Mouse (Mus musculus) liver, embryonic 11.5 days (tissue): ENCODE data around the gene Gtf2e1. TPM values are rescaled to one million over a fixed set of nuclear protein-coding genes. Genes with fewer than 3 reads are reported as not detected.
A peak's percentile ranks its signal among the peaks of the same experiment; 100 is the strongest.

Experiments used
- ATAC-seq: fragments of 200-750 bp; cut with Nextera tagmentation; replicated peaks from 2 replicates; pipeline ENCODE4 v1.8.0; 2017; ENCODE audit warnings: moderate number of reproducible peaks, mild to moderate bottlenecking, moderate TSS enrichment, moderate library complexity; ENCODE audit not compliant: low FRiP score
- DNase-seq: peaks from one replicate; pipeline ENCODE4 v3.0.0-alpha.2; 2017; ENCODE audit warnings: low spot score
- H3K27ac ChIP-seq: fragments of 300-500 bp; sonication (generic); 2 replicates; pipeline ENCODE4 v1.5.1; 2014; ENCODE audit warnings: mild to moderate bottlenecking, low read depth, low read length, control low read depth
- H3K27me3 ChIP-seq: fragments of 300-500 bp; sonication (generic); replicated peaks from 2 replicates; pipeline ENCODE4 v1.6.1; 2014; ENCODE audit warnings: low read length, mixed read lengths; ENCODE audit not compliant: control insufficient read depth, insufficient read depth
- H3K36me3 ChIP-seq: fragments of 300-500 bp; sonication (generic); 2 replicates; pipeline ENCODE4 v1.6.1; 2014; ENCODE audit warnings: mild to moderate bottlenecking, low read length, moderate library complexity, mixed read lengths; ENCODE audit not compliant: control insufficient read depth, insufficient read depth
- H3K4me1 ChIP-seq: fragments of 300-500 bp; sonication (generic); replicated peaks from 2 replicates; pipeline ENCODE4 v1.6.1; 2014; ENCODE audit warnings: low read length, mixed read lengths; ENCODE audit not compliant: control insufficient read depth, insufficient read depth
- H3K4me2 ChIP-seq: fragments of 300-500 bp; sonication (generic); 2 replicates; pipeline ENCODE4 v1.6.1; 2014; ENCODE audit warnings: mild to moderate bottlenecking, control low read depth, moderate library complexity
- H3K4me3 ChIP-seq: fragments of 300-500 bp; sonication (generic); 2 replicates; pipeline ENCODE4 v1.5.1; 2014; ENCODE audit warnings: low read depth, low read length, control low read depth
- H3K9ac ChIP-seq: fragments of 300-500 bp; sonication (generic); 2 replicates; pipeline ENCODE4 v1.6.1; 2014; ENCODE audit warnings: low read depth, low read length, control low read depth
- H3K9me3 ChIP-seq: fragments of 300-500 bp; sonication (generic); 2 replicates; pipeline ENCODE4 v1.6.1; 2016; ENCODE audit warnings: low read length, inconsistent platforms, mixed read lengths; ENCODE audit not compliant: control insufficient read depth
- whole genome bisulfite sequencing: fragments of 180-500 bp; shearing (Covaris S2); extraction: QIAGEN DNeasy Blood & Tissue Kit; methylation state at CpG from one replicate; pipeline ENCODE4 v1.1.7; 2014; 5-methylcytosine and 5-hydroxymethylcytosine counted together
- polyA plus RNA-seq: library from polyadenylated mRNA; unstranded; fragments of >200 nt; fragmentation: Nextera tagmentation; extraction: Ambion mirVana; gene quantifications from 2 replicates; pipeline ENCODE4 v1.2.1, GENCODE M21; 2014

Gtf2e1 gene
- polyA plus RNA-seq, 1 experiment from 2014 or later: 29.2 TPM

GRCm38 (mm10) chr16:37562961-37563360 lies 23.4 kb upstream of the Gtf2e1 start:
- DNase-seq (no peak), ATAC-seq (no peak)
- H3K4me1 ChIP-seq: 0 out of 2 replicates have a peak, but pooled peaks cover 3% of the 10 kb centered on the region
- no peak overlapping the region for H3K4me3 ChIP-seq
- no peak overlapping the region for H3K4me2 ChIP-seq
- H3K9me3 ChIP-seq: no peaks in the 10 kb centered on the region
- H3K36me3 ChIP-seq: peaks cover 7% of the 10 kb centered on the region; the same call in 1 of the 2 replicates
- 96% methylated on average over 5 of the region's 5 CpGs for WGBS
- no peaks in the 10 kb centered on the region for H3K27me3 ChIP-seq
- H3K27ac ChIP-seq: no peak overlapping the region
- no peak overlapping the region for H3K9ac ChIP-seq

- WGBS: 86% methylated on average over 6 of the region's 6 CpGs
- H3K9me3 ChIP-seq: no peaks in the 10 kb centered on the region
- no peak overlapping the region for H3K4me3 ChIP-seq
- no peaks in the 10 kb centered on the region for H3K27me3 ChIP-seq
- no peak overlapping the region for H3K9ac ChIP-seq
- no peak overlapping the region for H3K4me2 ChIP-seq
- H3K36me3 ChIP-seq: peaks cover 7% of the 10 kb centered on the region; the same call in 1 of the 2 replicates
- ATAC-seq (no peak), DNase-seq (no peak)
- H3K4me1 ChIP-seq: 0 out of 2 replicates have a peak, but pooled peaks cover 3% of the 10 kb centered on the region
- H3K27ac ChIP-seq: no peak overlapping the region
Observed at GRCm38 (mm10) chr16:37562414-37562813, 22.8 kb upstream of the Gtf2e1 start.

GRCm38 (mm10) chr16:37552824-37553223 lies 13.2 kb upstream of the Gtf2e1 start:
- Histone ChIP-seq H3K4me3 (no peak overlapping the region), H3K4me2 (no peak overlapping the region), H3K36me3 (0 out of 2 replicates have a peak, but pooled peaks cover 3% of the 10 kb centered on the region), H3K27ac (no peak overlapping the region), H3K4me1 (no peaks in the 10 kb centered on the region), H3K27me3 (no peaks in the 10 kb centered on the region), H3K9ac (no peak overlapping the region), H3K9me3 (no peaks in the 10 kb centered on the region)
- 72% methylated on average over 3 of the region's 3 CpGs for WGBS
- ATAC-seq (no peak), DNase-seq (no peak)

GRCm38 (mm10) chr16:37550981-37551380 lies 11.4 kb upstream of the Gtf2e1 start:
- Histone ChIP-seq H3K36me3 (no peaks in the 10 kb centered on the region), H3K27ac (no peak overlapping the region), H3K9ac (no peak overlapping the region), H3K27me3 (no peaks in the 10 kb centered on the region), H3K9me3 (no peaks in the 10 kb centered on the region), H3K4me3 (no peak overlapping the region), H3K4me2 (no peak overlapping the region), H3K4me1 (no peaks in the 10 kb centered on the region)
- ATAC-seq (no peak), DNase-seq (no peak)
- 84% methylated on average over 2 of the region's 2 CpGs for WGBS

GRCm38 (mm10) chr16:37550266-37550665 lies 10.7 kb upstream of the Gtf2e1 start:
- Histone ChIP-seq H3K4me1 (no peaks in the 10 kb centered on the region), H3K9ac (no peak overlapping the region), H3K27me3 (no peaks in the 10 kb centered on the region), H3K4me2 (no peak overlapping the region), H3K27ac (no peak overlapping the region), H3K4me3 (no peak overlapping the region), H3K36me3 (no peaks in the 10 kb centered on the region), H3K9me3 (no peaks in the 10 kb centered on the region)
- DNase-seq (no peak), ATAC-seq (no peak)
- WGBS: 87% methylated on average over 3 of the region's 3 CpGs

GRCm38 (mm10) chr16:37546312-37546711 lies 6.7 kb upstream of the Gtf2e1 start:
- H3K4me3 ChIP-seq: no peak overlapping the region
- H3K27me3 ChIP-seq: no peaks in the 10 kb centered on the region
- no peak overlapping the region for H3K9ac ChIP-seq
- 81% methylated on average over 5 of the region's 5 CpGs for WGBS
- H3K9me3 ChIP-seq: no peaks in the 10 kb centered on the region
- no peak for ATAC-seq
- H3K4me1 ChIP-seq: no peaks in the 10 kb centered on the region
- no peak for DNase-seq
- peaks cover 6% of the 10 kb centered on the region; the same call in 1 of the 2 replicates for H3K36me3 ChIP-seq
- H3K4me2 ChIP-seq: no peak overlapping the region
- no peak overlapping the region for H3K27ac ChIP-seq

GRCm38 (mm10) chr16:37540776-37541175 lies 1.2 kb upstream of the Gtf2e1 start:
- H3K9ac ChIP-seq: peak overlapping the region; percentile 92; the same call in 1 of the 2 replicates
- H3K27ac ChIP-seq: no peak overlapping the region

GRCm38 (mm10) chr16:37539240-37539610 lies 364 bp downstream of the Gtf2e1 start:
- under 1% methylated on average over 22 of the region's 22 CpGs for WGBS

More at GRCm38 (mm10) chr16:37540776-37541175, 1.2 kb upstream of the Gtf2e1 start:
- Histone ChIP-seq H3K4me3 (peak overlapping the region; percentile 87), H3K36me3 (peaks cover 8% of the 10 kb centered on the region; the same call in 1 of the 2 replicates), H3K4me2 (peak overlapping the region; percentile 81), H3K9me3 (no peaks in the 10 kb centered on the region), H3K27me3 (no peaks in the 10 kb centered on the region), H3K4me1 (peaks cover 7% of the 10 kb centered on the region)
- ATAC-seq (no peak), DNase-seq (no peak)
- 86% methylated on average over 6 of the region's 6 CpGs for WGBS

GRCm38 (mm10) chr16:37533369-37534068 lies 6.1 kb downstream of the Gtf2e1 start:
- Histone ChIP-seq H3K9me3 (no peaks in the 10 kb centered on the region), H3K27ac (no peak overlapping the region), H3K4me2 (no peak overlapping the region), H3K27me3 (no peaks in the 10 kb centered on the region), H3K4me3 (no peak overlapping the region), H3K4me1 (peaks cover 3% of the 10 kb centered on the region; the same call in 1 of the 2 replicates), H3K36me3 (peaks cover 15% of the 10 kb centered on the region; the same call in 1 of the 2 replicates), H3K9ac (no peak overlapping the region)
- ATAC-seq: no peak; the same call in 1 of the 2 replicates
- no peak for DNase-seq
- whole genome bisulfite sequencing: 71% methylated on average over 8 of the region's 8 CpGs

More at GRCm38 (mm10) chr16:37539240-37539610, 364 bp downstream of the Gtf2e1 start:
- Histone ChIP-seq H3K9me3 (no peaks in the 10 kb centered on the region), H3K4me1 (peaks cover 7% of the 10 kb centered on the region), H3K27me3 (no peaks in the 10 kb centered on the region), H3K4me2 (peak overlapping the region; percentile 81), H3K4me3 (peak overlapping the region; percentile 87), H3K9ac (peak overlapping the region; percentile 92), H3K27ac (peak overlapping the region; percentile 73), H3K36me3 (peaks cover 16% of the 10 kb centered on the region; the same call in 1 of the 2 replicates)
- ATAC-seq (peak; percentile 38), DNase-seq (no peak)
